Mouse (Mus musculus) ovary, postnatal 14 days (tissue): Measurements from ENCODE around the gene Ccin.

Experiments used
- DNase-seq: peaks from one replicate; pipeline ENCODE4 v3.0.0; 2022; ENCODE audit warnings: low spot score

Gene Ccin

DNA sequence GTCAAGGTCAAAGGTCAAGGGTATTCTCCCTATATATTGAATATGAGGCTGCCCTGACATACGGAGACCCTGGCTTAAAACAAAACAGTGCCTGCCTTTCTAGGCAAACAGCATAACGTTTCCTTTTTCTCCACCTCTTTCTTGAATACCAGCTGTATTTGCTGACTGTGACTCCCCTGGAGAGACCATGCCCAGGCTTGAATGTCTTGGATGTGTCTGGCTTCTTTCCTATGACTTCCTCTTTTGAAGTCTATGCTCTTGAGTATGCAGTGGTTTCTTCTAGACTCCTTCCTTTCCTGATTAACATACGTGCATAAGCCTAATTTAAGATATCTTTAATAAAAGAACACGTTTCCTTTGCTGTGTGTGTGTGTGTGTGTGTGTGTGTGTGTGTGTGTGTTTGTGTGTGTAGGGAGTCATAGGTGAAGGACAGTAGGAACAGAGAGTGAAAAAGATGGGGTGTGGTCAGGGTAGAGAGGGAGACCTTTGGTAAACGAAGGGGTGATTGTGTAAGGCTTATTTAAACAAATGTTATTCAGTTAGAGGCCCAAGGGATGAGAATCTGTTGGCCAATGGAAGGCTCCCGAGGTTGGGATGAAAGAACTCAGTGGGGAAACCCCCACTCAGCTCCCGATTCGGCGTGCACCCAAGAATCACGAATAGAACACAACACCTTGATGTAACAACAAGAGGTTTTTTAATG lies 8.2 kb upstream of the Ccin start:
- DNase-seq, result no peak

DNA sequence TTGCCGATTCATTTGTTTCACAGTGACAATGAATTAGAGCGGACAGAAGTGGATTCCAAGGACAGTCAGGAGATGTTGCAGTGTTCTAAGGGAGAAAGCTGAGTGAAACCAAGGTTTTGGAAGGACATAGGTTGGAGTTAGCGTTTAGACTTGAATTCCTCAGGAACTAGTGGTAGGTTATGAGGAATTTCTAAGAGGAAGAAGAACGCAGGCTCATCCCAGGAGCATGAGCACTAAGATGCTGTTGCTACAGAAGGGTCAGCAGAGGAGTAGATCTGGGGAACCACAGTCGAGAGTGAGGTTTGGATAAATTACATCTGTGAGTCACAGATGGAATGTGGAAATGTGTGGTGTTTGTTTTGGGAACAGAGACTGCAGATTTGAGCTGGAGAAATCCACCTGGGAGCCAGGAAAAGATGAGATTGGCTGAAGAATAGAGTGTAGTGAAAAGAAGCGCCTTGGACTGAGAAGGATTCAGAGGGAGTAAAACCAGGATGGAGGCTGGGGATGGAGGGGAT lies 7.0 kb upstream of the Ccin start:
- DNase-seq, result no peak

DNA sequence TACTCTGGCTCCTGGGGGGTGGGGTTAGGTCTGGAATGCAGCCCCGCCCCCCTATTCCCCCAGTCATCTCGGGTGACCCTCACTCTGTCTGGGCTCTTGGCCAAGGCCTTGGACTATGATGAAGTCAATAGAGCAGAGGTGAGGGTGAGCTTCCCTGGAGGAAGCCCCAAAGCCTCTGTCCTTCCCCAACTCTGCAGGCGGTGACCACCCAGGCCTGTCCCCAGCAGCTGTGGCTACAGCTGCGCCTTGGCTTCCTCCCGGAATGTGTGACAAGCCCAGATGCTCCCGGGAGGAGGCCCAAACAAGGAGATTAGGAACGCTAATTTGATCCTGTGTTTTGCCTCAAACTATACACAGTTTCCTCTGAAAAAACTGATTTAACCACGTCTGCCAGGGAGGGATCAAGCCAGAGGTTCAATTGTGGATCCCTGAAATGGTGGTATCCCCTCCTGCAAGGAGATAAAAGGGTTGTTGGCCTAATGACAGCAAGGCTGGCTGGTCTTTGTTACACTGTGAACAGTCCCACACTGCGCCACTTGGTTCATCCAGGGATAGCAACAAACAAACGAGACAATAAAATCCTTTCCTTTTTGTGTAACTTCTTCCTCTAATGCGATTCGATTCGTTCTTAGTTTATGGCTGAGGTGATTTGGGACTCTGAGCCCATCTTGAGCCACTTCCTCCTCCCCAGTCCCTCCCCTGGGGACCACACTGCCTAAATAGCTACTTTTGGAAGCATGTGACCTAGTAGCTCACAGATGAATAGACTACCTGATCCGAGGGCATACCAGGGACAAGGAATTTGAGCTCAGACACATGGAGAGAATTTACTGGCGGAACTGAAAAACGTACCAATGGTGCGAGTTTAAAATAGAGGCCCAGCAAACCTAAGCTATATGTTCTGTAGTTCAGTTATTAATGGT lies 4.5 kb upstream of the Ccin start:
- DNase-seq, result peak; percentile 39

DNA sequence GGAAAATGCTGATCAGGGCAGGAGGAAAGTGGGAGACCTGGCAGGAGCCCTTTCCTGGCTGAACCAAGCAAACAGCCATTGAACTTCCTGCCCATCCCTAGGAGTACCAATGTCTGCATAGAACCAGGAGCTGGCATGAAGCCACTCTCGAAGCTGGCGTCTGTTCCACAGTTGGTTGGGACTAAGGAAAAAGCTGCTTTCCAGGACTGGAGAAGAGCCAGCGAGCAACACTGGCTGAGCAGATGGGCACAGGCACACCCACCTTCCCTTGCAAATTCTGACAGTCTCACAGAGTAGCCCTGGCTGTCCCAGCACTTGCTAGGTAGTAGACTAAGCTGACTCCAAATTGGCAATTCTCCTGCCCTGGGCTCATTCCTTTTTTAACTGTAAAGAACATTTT lies 3.5 kb upstream of the Ccin start:
- DNase-seq, result peak; percentile 53

DNA sequence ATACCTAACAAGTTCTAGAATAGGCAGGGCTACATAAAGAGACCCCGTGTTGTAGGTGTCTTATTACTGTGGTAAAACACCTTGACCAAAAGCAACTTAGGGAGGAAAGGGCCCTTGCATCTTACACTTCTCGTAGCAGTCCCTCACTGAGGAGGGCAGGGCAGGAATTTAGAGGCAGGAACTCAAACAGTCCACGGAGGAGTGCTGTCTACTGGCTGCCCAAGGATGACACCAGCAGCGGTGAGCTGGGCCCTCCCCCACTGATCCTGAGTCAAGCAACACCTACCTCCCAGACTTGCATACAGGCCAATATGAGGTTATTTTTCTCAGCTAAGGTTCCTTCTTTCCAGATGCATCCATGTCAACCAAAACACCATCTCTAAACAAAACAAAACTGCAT lies 3.0 kb upstream of the Ccin start:
- no peak for DNase-seq

DNA sequence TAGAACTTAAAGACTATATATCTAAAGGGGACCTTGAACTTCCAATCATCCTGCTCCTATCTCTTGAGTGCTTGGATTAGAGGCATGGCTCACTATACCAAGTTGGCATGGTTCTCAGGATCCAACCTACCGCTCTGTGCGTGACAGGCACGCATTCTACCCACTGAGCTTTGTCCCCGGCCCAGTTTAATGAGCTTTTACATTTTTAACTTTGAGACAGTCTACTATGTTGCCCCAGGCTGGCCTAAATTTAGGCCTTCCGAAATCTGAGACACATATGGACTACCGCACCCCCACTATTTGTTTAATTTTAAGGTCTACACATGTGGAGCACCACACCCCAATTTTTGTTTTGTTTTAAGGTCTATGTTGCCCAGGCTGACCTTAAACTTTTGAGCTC lies 2.4 kb upstream of the Ccin start:
- DNase-seq, result no peak

DNA sequence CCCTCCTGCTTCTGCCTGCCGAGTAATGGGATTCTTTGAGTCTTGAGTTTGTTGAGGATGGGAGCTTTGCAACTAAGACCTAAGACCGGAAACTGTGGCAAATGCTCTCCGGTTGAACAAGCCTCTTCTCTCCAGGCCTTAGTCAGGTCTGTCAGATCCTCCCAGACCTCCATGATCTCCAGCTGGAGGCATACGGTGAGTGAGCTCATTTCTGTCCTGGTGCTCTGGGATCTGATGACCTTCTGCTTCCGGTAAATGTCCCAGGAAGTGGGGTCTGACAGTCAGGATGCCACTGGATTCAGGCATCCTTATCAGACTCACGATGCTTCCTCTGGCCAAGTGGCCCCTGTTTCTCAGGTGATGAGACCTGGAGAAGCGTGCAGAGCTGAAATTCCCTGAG lies 2.0 kb upstream of the Ccin start:
- no peak for DNase-seq

DNA sequence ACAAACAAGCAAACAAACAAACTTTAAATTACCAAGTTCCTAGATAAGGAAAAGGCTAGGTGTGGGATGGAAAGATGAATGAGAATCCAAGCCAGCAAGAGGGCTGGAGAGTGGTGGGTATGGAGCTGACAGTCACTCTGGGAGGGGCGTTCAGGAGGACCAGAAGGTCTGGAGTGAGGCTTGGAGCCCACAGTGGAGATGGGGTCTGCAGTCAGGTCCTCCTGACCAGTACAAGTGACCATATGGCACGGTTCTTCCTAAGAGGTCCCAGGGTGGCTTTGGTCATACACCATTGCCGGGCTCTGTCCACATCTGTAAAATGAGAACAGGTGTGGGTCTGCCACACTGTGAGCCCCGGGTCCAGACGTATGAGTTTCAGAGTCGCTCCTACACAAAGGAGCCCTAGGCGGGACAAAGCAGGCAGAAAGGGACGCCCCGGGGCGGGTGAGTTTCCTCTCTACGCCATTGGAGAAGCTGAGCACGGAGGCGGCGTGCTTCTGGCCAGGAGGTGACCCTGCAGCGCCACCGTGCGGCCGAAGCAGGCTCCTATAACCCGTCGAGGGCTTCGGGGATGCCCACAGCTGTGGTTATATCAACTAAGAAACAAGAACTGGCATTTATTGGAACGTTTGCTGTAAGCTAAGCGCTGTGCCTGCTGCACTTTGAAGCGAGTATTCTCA lies 1.1 kb upstream of the Ccin start:
- DNase-seq, result peak; percentile 95

DNA sequence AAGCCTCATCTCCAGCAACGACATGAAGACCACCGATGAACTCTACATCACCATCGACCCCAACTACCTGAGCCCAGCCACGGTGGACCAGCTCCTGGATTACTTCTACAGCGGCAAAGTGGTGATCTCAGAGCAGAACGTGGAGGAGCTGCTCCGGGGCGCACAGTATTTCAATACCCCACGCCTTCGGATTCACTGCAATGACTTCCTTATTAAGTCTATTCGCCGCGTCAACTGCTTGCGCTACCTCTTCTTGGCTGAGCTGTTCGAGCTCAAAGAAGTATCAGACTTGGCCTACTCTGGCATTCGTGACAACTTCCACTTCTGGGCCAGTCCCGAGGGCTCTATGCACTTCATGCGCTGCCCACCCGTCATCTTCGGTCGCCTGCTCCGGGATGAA lies 473 bp downstream of the Ccin start:
- DNase-seq, result no peak

DNA sequence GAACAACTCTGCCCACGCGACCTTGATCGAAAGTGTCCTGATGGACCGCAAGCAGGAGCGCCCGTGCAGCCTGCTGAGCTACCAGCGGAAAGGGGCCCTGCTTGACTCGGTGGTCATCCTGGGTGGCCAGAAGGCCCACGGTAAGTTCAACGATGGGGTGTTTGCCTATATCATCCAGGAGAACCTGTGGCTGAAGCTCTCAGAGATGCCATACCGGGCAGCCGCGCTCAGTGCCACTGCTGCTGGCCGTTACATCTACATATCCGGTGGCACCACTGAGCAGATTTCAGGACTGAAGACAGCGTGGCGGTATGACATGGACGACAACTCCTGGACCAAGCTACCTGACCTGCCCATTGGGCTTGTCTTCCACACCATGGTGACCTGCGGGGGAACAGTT lies 1.0 kb downstream of the Ccin start:
- DNase-seq, result no peak

DNA sequence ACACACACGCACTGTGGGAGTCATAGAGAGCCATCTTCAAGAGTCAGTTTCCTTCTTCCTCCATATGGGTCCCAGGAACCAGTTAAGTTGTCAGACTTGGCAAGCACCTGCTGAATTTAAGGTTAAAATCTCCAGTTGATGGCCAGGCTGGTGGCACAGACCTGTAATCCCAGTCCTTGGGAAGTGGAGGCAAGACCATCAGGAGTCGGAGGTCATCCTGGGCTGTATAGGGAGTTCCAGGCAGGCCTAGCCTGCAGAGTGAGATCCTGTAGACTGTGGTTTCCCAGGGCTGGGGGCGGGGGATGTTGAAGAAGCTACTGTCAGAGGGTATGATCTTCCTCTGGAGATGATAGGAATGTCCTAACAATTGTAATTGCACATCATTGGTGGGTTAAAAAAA lies 5.7 kb downstream of the Ccin start:
- DNase-seq, result no peak

DNA sequence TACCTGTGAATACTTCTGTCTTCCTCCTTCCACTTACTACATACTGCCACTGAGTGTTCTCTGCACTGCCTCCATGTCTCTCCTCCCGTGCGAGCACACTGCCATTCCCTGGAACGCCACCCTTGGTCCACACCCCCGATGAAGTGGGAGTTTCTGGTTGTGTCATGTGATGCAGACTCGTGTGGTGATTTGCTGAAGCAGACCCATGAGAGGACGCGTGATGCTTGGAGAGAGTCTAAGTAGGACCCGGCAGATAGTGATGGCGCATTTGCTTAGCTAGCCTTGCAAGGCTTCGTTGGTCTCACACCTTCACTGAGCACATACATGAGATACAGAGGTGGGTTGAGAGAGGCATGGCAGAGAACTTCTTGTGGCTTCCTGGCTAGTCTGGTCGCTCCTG lies 9.8 kb downstream of the Ccin start:
- DNase-seq, result no peak

DNA sequence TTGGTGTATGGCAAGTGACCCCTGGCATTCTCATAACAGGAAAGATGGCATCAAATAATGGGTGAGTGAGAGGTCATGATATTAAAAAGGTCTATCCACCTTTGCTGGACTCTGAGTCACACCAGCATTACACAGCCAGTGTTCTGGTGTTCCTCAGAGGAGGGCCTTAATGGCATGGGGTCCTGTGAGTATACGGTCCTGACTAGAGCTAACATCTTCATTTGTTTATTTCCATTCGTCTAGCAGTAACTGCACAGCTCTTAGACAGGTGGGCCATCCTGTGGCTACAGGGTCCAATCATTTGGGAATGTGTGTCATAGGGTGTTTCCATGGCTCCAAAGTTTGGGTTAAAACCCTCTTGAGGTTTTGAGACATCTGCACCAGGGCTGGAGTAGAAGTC lies 11.1 kb downstream of the Ccin start:
- DNase-seq, result no peak

DNA sequence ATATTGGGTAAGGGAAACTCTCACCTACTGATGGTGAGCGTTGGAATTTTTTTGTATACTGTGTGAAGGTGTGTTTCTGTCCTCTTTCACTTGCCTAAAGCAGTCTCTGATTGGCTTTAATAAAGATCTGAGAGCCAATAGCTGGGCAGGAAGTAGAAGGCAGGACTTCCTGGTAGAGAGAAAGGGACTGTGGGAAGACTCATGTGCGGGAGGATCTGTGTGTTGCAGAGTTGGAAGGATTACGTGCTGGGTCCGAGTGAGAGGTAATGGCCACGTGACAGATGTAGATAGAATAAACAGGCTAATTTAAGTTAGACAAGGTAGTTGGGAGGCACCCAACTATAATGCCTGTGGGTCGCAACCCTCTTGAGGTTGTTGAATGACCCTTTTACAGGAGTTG lies 20.3 kb downstream of the Ccin start:
- no peak for DNase-seq

DNA sequence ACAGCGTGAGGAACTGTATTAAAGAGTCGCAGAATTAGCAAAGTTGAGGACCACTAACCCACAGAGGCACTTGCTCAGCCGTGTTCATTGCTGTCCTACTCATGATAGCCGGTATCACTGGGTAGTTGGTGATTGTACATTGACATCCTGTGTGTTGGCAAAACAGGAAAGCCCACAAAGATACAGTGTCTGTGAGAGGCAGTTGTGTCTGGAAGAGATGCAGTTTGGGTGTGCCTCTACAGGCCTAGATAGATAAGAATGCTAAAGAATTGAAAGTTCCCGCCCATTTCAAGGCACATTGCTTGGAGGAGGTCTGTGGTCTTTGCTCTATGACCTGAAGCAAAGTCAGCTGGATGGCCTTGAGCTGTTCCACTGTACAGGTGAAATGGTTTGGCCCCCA lies 20.8 kb downstream of the Ccin start, which contains the start of gene Clta:
Clta (plus strand) TSS at position 327 of the 400 bp plus-strand sequence.
- DNase-seq, result no peak

DNA sequence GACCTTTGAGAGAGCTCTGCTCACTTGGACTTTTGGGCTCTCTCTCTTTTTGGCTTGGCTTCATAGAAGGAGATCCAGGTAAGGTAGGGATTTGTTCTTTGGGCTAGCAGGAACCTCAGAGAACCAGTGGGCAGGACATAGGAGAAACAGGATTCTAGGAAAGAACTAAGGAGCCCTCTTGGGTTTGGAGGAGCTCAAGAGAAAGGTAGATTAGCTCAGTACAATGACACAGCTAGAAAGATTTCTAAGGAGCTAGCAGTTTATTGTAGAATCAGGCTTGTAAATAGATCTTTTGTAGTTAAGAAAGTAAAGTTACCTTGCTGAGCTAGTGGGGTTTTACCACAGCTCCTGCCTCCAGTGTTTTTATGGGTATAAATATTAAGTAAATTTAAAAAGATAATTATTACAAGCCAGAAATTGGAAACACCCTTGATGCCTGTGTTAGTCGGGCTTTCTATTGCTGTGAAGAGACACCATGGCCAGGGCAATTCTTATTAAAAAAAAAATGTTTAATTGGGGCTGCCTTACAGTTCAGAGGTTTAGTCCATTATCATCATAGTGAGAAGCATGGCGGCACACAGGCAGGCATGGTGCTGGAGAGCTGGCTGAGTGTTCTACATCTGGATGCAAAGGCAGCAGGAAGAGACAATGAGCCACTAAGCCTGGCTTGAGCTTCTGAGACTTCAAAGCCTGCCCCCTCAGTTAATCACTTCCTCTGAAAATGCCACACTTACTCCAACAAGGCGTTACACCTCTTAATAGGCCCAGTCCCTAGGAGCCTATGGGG lies 21.5 kb downstream of the Ccin start:
- DNase-seq, result no peak

DNA sequence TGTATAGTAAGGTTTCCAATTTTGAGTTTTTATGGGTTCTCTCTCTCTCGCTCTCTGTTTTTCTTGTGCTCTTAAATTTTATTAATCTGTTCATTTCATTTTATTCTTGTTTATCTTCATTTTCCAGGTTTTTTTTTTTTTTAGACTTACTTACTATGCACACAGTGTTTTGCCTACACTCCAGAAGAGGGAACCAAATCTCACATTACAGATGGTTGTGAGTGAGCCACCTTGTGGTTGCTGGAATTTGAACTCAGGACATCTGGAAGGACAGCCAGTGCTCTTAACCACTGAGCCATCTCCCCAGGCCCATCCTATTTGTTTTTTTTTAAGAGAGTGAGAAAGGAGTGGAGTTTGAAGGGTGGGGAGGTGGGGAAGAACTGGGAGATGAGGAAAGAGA lies 26.9 kb downstream of the Ccin start:
- DNase-seq, result no peak

DNA sequence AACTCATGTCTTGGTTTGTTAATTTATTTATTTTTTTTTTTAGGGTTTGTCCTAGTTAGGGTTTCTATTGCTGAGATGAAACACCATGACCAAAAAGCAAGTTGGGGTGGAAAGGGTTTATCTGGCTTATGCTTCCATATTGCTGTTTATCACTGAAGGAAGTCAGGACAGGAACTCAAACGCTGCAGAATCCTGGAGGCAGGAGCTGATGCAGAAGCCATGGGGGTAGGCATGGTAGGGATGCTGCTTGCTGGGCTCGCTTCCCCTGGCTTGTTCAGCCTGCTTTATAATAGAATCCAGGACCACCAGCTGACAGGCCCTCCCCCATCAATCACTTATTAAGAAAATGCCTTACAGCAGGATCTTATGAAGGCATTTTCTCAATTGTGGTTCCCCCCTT lies 27.6 kb downstream of the Ccin start:
- DNase-seq, result no peak

DNA sequence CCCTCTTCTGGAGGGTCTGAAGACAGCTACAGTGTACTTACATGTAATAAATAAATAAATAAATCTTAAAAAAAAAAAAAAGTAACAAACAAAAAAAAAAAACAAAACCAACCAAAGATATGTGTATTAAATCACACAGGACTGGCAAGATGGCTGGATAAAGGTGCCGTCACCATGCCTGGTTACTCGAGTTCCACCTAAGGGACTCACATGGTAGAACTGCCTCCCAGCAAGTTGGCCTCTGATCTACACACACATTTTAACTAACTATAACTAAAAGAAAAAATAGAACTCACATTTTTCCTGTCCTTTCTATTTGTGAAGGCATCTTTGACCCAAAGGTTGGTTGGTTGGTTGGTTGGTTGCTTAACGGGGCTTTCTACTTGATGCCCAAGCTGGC lies 28.5 kb downstream of the Ccin start:
- no peak for DNase-seq

DNA sequence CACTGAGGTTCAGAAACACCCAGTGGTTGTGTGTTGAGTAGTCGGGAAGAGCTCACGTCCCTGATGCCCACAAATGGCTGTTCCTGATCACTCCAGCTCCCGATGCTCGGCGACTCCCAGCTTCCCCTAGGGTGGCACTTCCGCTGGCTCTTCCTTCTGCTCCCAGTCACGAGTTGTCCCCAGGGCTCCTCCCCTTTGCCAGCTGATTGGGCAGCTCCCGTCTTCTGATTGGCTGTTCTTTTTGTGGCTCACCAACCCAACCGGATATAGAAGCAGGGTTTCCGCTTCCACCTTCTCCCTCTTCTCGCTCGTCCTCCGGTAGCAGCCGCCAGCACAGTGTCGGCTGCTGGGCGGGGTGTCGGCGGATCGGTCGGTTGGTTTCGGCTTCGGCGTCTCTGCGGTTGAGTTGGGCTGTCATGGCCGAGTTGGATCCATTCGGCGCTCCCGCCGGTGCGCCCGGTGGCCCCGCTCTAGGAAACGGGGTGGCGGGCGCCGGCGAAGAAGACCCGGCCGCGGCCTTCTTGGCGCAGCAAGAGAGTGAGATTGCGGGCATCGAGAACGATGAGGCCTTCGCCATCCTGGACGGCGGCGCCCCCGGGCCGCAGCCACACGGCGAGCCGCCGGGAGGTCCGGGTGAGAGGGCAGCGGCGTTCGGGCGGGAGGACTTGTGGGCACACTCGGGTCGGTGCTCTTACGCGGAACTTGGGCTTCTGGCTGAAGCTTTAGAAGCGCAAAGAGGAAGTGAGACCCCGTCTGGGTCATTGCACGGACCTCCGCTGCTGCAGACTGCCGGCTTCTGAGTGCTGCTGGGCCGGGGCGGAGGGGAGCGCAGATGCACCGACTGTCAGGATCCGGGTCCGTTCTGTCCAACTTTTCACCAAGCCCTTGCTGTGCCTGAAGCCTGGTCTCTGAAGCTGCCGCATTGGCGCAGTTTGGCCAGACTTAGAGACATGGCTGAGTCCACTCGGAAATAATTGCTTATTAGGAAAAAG lies 29.4 kb downstream of the Ccin start:
- DNase-seq, result peak; percentile 76
